Mouse (Mus musculus) forebrain, embryonic 13.5 days (tissue): ENCODE measurements around the gene Serpine1. TPM values are rescaled to one million over a fixed set of nuclear protein-coding genes. Genes with fewer than 3 reads are reported as not detected.
A peak's percentile ranks its signal among the peaks of the same experiment; 100 is the strongest.
"Not testable (repeated sequence)": the region's sequence is repeated elsewhere in the genome, so short reads cannot be mapped to it uniquely, and the experiment has no call there.

ENCODE experiments used
- ATAC-seq: fragments of 200-750 bp; cut with Nextera tagmentation; 2 replicates; pipeline ENCODE4 v1.8.0; 2017
- H3K27ac ChIP-seq: fragments of 300-500 bp; sonication (generic); 2 replicates; pipeline ENCODE4 v1.5.1; 2015; ENCODE audit warnings: inconsistent platforms, mild to moderate bottlenecking, moderate library complexity
- H3K27me3 ChIP-seq: fragments of 300-500 bp; sonication (generic); 2 replicates; pipeline ENCODE4 v1.6.1; 2015; ENCODE audit warnings: mild to moderate bottlenecking, inconsistent platforms
- H3K36me3 ChIP-seq: fragments of 300-500 bp; sonication (generic); 2 replicates; pipeline ENCODE4 v1.6.1; 2015; ENCODE audit warnings: mild to moderate bottlenecking, inconsistent platforms; ENCODE audit not compliant: poor library complexity, severe bottlenecking
- H3K4me1 ChIP-seq: fragments of 300-500 bp; sonication (generic); 2 replicates; pipeline ENCODE4 v1.6.1; 2015; ENCODE audit warnings: inconsistent platforms
- H3K4me2 ChIP-seq: fragments of 300-500 bp; sonication (generic); 2 replicates; pipeline ENCODE4 v1.6.1; 2015; ENCODE audit warnings: inconsistent platforms, mild to moderate bottlenecking, moderate library complexity
- H3K4me3 ChIP-seq: fragments of 300-500 bp; sonication (generic); 2 replicates; pipeline ENCODE4 v1.5.1; 2015; ENCODE audit warnings: mild to moderate bottlenecking, inconsistent platforms
- H3K9ac ChIP-seq: fragments of 300-500 bp; sonication (generic); 2 replicates; pipeline ENCODE4 v1.6.1; 2015; ENCODE audit warnings: mild to moderate bottlenecking, inconsistent platforms
- H3K9me3 ChIP-seq: fragments of 300-500 bp; sonication (generic); replicated peaks from 2 replicates; pipeline ENCODE4 v1.6.1; 2016; ENCODE audit warnings: inconsistent platforms
- WGBS: fragments of 180-500 bp; shearing (Covaris S2); methylation state at CpG from one replicate; pipeline ENCODE4 v1.1.7; 2015; 5-methylcytosine and 5-hydroxymethylcytosine counted together
- polyA plus RNA-seq: library from polyadenylated mRNA; unstranded; fragments of >200 nt; fragmentation: Nextera tagmentation; extraction: Ambion mirVana; gene quantifications from 2 replicates; pipeline ENCODE4 v1.2.1, GENCODE M21; 2015

Serpine1 gene
- 0.14 and 0.21 TPM in 2 replicates for polyA plus RNA-seq

- peak; percentile 87 for ATAC-seq
- Histone ChIP-seq H3K4me2 (peak within 1 kb of the TSS; percentile 55), H3K9ac (no peak within 1 kb of the TSS; the same call in 1 of the 2 replicates), H3K27ac (no peak within 1 kb of the TSS), H3K4me3 (peak within 1 kb of the TSS; percentile 28), H3K27me3 (no peaks in the 10 kb centered on the region), H3K36me3 (no peaks in the 10 kb centered on the region), H3K9me3 (no peaks in the 10 kb centered on the region), H3K4me1 (peaks cover 12% of the 10 kb centered on the region)
- 16% methylated on average over 23 of the region's 23 CpGs for WGBS
These were observed at the start of gene Serpine1 for GRCm38 (mm10) chr5:137072079-137072960. Gene Serpine1, minus strand, starts transcription at chr5:137072268.

GRCm38 (mm10) chr5:137121280-137121679 is 49.2 kb upstream of the Serpine1 start:
- H3K4me3 ChIP-seq, result no peak overlapping the region
- no peak overlapping the region for H3K4me2 ChIP-seq
- H3K9me3 ChIP-seq, result no peaks in the 10 kb centered on the region
- no peaks in the 10 kb centered on the region for H3K36me3 ChIP-seq
- ATAC-seq, result no peak
- H3K27me3 ChIP-seq, result no peaks in the 10 kb centered on the region
- 81% methylated on average over 4 of the region's 4 CpGs for WGBS
- no peak overlapping the region for H3K27ac ChIP-seq
- peaks cover 18% of the 10 kb centered on the region for H3K4me1 ChIP-seq
- H3K9ac ChIP-seq, result no peak overlapping the region

DNA sequence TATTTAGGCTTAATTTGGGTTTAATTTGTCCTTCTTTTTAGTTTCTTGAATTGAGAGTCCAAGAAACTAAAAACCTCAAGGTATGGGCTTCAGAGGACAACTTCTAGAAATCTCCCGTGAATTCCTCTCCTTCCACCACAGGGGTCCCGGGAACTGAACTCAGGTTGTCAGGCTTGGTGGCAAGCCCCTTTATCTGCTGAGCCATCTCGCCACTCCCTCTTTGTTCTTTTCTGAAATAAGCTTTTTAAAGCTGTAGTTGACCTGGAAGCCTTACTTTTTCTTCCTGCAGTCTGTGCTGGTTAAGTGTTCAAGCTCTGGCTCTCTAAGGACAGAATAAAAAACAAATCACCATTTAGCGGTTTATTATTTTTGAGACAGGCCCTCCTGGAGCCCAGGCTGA is 46.8 kb upstream of the Serpine1 start:
- H3K27ac ChIP-seq, result no peak overlapping the region
- peaks cover 31% of the 10 kb centered on the region for H3K4me1 ChIP-seq
- no peak overlapping the region for H3K4me2 ChIP-seq
- H3K9ac ChIP-seq, result no peak overlapping the region
- H3K36me3 ChIP-seq, result peaks cover 6% of the 10 kb centered on the region; the same call in 1 of the 2 replicates
- 56% methylated on average over 4 of the region's 4 CpGs for WGBS
- no peaks in the 10 kb centered on the region for H3K27me3 ChIP-seq
- no peak for ATAC-seq
- H3K4me3 ChIP-seq, result no peak overlapping the region
- no peaks in the 10 kb centered on the region for H3K9me3 ChIP-seq

DNA sequence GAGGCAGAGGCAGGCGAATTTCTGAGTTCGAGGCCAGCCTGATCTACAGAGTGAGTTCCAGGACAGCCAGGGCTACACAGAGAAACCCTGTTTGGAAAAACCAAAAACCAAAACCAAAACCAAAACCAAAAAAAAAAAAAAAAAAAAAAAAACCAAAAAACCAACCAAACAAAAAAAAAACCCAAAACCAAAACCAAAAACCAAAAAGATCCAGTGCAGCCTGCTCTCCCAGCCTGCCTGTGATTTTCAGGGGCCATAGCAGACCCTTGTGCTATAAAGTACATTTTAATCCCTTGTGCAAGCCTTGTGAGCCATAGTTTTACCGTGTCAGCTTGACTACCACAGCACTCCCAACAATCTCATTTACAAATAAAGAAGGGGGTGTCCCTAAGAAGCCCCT is 45.9 kb upstream of the Serpine1 start:
- Histone ChIP-seq H3K36me3 (peaks cover 13% of the 10 kb centered on the region; the same call in 1 of the 2 replicates), H3K4me1 (peaks cover 27% of the 10 kb centered on the region)
- not testable (repeated sequence) for H3K4me3 ChIP-seq, H3K27me3 ChIP-seq, H3K9ac ChIP-seq, H3K27ac ChIP-seq, H3K9me3 ChIP-seq, H3K4me2 ChIP-seq, ATAC-seq
- WGBS, result 87% methylated on average over 3 of the region's 3 CpGs

GRCm38 (mm10) chr5:137116987-137117386 is 44.9 kb upstream of the Serpine1 start:
- Histone ChIP-seq H3K9ac (no peak overlapping the region), H3K27ac (no peak overlapping the region), H3K4me2 (no peak overlapping the region), H3K4me3 (no peak overlapping the region), H3K27me3 (no peaks in the 10 kb centered on the region), H3K4me1 (peaks cover 18% of the 10 kb centered on the region; the same call in 1 of the 2 replicates), H3K9me3 (no peaks in the 10 kb centered on the region), H3K36me3 (peaks cover 19% of the 10 kb centered on the region; the same call in 1 of the 2 replicates)
- WGBS, result 87% methylated on average over 2 of the region's 2 CpGs
- ATAC-seq, result no peak

- no peaks in the 10 kb centered on the region for H3K27me3 ChIP-seq
- H3K9ac ChIP-seq, result peak within 1 kb of the TSS; percentile 70
- H3K4me2 ChIP-seq, result peak within 1 kb of the TSS; percentile 63
- no peak within 1 kb of the TSS for H3K27ac ChIP-seq
- H3K4me3 ChIP-seq, result peak within 1 kb of the TSS; percentile 49
- H3K4me1 ChIP-seq, result peaks cover 17% of the 10 kb centered on the region; the same call in 1 of the 2 replicates
- ATAC-seq, result peak; percentile 65; the same call in 1 of the 2 replicates
- H3K9me3 ChIP-seq, result no peaks in the 10 kb centered on the region
- peaks cover 19% of the 10 kb centered on the region; the same call in 1 of the 2 replicates for H3K36me3 ChIP-seq
- 12% methylated on average over 29 of the region's 29 CpGs for WGBS
These were observed 44.1 kb upstream of the Serpine1 start, which contains the start of gene Trim56 for GRCm38 (mm10) chr5:137115866-137116847. Gene Trim56, minus strand, starts transcription at chr5:137116209.

DNA sequence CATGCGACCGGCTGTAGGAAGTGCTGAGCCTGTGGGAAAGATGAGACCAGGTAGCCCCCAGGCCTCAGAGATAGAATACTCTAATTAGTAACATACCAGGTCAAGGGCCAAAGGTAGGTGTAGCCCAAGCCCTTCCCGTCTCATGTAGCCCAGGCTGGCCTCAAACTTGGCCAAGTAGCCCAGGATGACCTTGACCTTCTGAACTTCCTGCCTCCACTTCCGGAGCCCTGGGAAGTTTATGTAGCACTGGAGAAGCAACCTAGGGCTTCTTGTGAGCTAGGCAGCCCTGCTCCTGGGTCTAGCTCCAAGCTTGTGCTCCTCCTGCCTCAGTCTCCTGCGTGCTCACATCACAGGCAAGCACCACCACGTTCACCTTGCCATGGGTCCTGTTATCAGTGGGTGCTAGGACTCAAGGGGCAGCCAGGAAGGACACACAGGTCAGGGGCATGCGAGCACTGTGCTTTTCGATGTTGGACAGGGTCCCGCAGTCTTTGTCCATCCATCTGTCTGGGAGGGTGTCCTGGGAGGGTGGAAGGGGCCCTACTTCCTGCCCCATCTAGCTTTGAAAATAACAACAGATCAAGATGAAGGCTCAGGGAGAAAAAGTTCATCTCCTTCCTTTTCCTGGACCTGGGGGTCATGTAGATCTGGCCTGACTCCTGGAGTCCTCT is 43.0 kb upstream of the Serpine1 start:
- Histone ChIP-seq H3K4me1 (peaks cover 17% of the 10 kb centered on the region; the same call in 1 of the 2 replicates), H3K4me3 (peak overlapping the region; percentile 49), H3K9me3 (no peaks in the 10 kb centered on the region), H3K27me3 (no peaks in the 10 kb centered on the region), H3K36me3 (peaks cover 19% of the 10 kb centered on the region; the same call in 1 of the 2 replicates), H3K27ac (no peak overlapping the region), H3K4me2 (peak overlapping the region; percentile 63), H3K9ac (peak overlapping the region; percentile 70)
- 90% methylated on average over 9 of the region's 9 CpGs for WGBS
- ATAC-seq, result no peak

- no peak overlapping the region for H3K4me2 ChIP-seq
- H3K9me3 ChIP-seq, result no peaks in the 10 kb centered on the region
- ATAC-seq, result no peak
- no peak overlapping the region for H3K27ac ChIP-seq
- H3K27me3 ChIP-seq, result no peaks in the 10 kb centered on the region
- H3K4me1 ChIP-seq, result peaks cover 17% of the 10 kb centered on the region; the same call in 1 of the 2 replicates
- WGBS, result 83% methylated on average over 5 of the region's 5 CpGs
- H3K9ac ChIP-seq, result no peak overlapping the region
- no peak overlapping the region for H3K4me3 ChIP-seq
- H3K36me3 ChIP-seq, result peaks cover 19% of the 10 kb centered on the region; the same call in 1 of the 2 replicates
These were observed 39.7 kb upstream of the Serpine1 start for GRCm38 (mm10) chr5:137111542-137112408.

DNA sequence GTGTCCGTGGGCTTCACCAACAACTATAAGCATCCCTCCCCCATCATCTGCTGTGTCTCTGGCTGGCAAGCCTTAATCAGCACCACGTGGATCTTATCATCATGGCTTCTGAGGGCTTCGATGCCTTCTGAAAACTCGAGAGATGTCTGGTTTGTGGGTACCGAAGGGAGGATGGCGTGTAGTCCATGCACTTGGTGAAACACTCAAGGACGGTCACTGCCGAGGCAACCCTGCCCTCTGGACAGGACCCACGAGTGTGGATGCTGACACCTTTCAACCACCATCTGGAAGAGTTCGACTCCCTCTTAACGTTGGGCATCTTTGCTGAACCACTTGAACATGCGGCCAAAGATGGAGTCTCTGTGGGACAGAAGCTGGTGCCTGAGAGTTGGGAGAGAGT is 38.8 kb upstream of the Serpine1 start:
- no peak overlapping the region for H3K4me3 ChIP-seq
- no peak overlapping the region for H3K27ac ChIP-seq
- no peak for ATAC-seq
- no peaks in the 10 kb centered on the region for H3K27me3 ChIP-seq
- WGBS, result 91% methylated on average over 12 of the region's 12 CpGs
- H3K9ac ChIP-seq, result no peak overlapping the region
- H3K36me3 ChIP-seq, result peaks cover 19% of the 10 kb centered on the region; the same call in 1 of the 2 replicates
- no peak overlapping the region for H3K4me2 ChIP-seq
- H3K9me3 ChIP-seq, result no peaks in the 10 kb centered on the region
- peaks cover 9% of the 10 kb centered on the region; the same call in 1 of the 2 replicates for H3K4me1 ChIP-seq

DNA sequence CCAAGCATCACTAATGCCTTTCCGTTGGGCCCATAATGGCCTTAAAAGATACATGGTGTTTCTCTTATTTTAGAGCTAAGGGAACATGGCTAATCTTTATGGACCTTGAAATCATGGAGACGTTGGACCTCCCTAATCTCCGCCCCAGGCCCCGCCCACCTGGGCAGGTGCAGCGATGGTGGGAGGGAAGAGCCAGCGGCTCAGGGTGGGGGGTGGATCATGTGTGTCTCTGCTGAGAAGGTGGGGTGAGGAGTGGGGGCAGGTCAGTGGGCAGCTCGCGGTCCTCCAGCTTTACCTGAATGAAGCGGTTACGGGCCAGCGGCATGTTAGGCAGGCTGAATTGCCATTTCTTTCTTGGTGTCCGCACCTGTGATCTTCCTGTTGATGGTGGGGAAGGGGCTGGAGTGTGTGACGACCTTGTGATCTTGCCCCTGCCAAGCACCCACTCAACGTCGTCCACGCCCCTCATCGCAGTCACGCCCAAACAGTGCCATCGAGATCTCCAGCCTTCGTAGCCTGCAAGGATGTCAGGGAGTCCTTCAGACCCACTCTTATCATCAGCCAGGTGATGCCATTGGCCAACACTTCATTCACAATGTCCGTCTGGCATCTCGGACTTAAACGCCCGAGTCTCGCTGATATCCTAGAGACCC is 38.0 kb upstream of the Serpine1 start:
- Histone ChIP-seq H3K4me3 (no peak overlapping the region), H3K27ac (no peak overlapping the region), H3K9me3 (no peaks in the 10 kb centered on the region), H3K4me2 (no peak overlapping the region), H3K9ac (no peak overlapping the region), H3K4me1 (0 out of 2 replicates have a peak, but pooled peaks cover 1% of the 10 kb centered on the region), H3K36me3 (peaks cover 19% of the 10 kb centered on the region; the same call in 1 of the 2 replicates), H3K27me3 (no peaks in the 10 kb centered on the region)
- no peak for ATAC-seq
- WGBS, result 59% methylated on average over 25 of the region's 25 CpGs
